Mouse (Mus musculus) megakaryocyte, adult 5-6 weeks (primary cell): Measurements from ENCODE around the gene Rfc3. TPM values are rescaled to one million over a fixed set of nuclear protein-coding genes. Genes with fewer than 3 reads are reported as not detected.
A peak's percentile ranks its signal among the peaks of the same experiment; 100 is the strongest.
"Not testable (repeated sequence)": the region's sequence is repeated elsewhere in the genome, so short reads cannot be mapped to it uniquely, and the experiment has no call there.

ENCODE experiments used
- ATAC-seq: 2 replicates; pipeline ENCODE4 v1.8.0; 2016; ENCODE audit warnings: mild to moderate bottlenecking, inconsistent platforms; ENCODE audit not compliant: poor library complexity, severe bottlenecking
- total RNA-seq, 2 experiments: library from RNA; stranded (forward) in 1 of 2; stranded (reverse) in 1 of 2; fragments of 153-499, 151-499 nt in 1 of 2; fragments of 221-1000, 200-1000 nt in 1 of 2; gene quantifications; 2 replicates each; pipeline versions ENCODE4 v1.2.3 to v1.2.4; 2015 to 2017

Rfc3 gene
- total RNA-seq (2015) (51.6 and 65.9 TPM in 2 replicates), total RNA-seq (2017) (33.9 and 40.2 TPM in 2 replicates)

- peak; percentile 97 for ATAC-seq
These were observed at the start of gene Rfc3 for GRCm38 (mm10) chr5:151650700-151651410. Gene Rfc3 (minus strand): TSS chr5:151651242.

- not testable (repeated sequence) for ATAC-seq
These were observed 42.6 kb upstream of the Rfc3 start for GRCm38 (mm10) chr5:151693636-151694035.

- peak; percentile 99 for ATAC-seq
These were observed 35.8 kb upstream of the Rfc3 start for GRCm38 (mm10) chr5:151686606-151687525.

- ATAC-seq, result no peak
These were observed 11.2 kb upstream of the Rfc3 start for GRCm38 (mm10) chr5:151662207-151662606.

- ATAC-seq, result 0 out of 2 replicates have a peak, but pooled peaks have one; percentile 0
These were observed 356 bp upstream of the Rfc3 start for GRCm38 (mm10) chr5:151651411-151651784.

- peak; percentile 83 for ATAC-seq
These were observed 6.2 kb downstream of the Rfc3 start for GRCm38 (mm10) chr5:151644845-151645244.

GRCm38 (mm10) chr5:151642867-151643266 lies 8.2 kb downstream of the Rfc3 start:
- peak; percentile 62 for ATAC-seq

GRCm38 (mm10) chr5:151642102-151642501 lies 8.9 kb downstream of the Rfc3 start:
- ATAC-seq, result no peak

GRCm38 (mm10) chr5:151605921-151606320 lies 45.1 kb downstream of the Rfc3 start, which contains the start of gene Vmn2r18:
Gene Vmn2r18 (minus strand): TSS chr5:151606021.
- no peak for ATAC-seq

- ATAC-seq, result no peak
These were observed 49.3 kb downstream of the Rfc3 start for GRCm38 (mm10) chr5:151601696-151602095.

Other genes starting within 250 kb of the Rfc3 start
- not detected in 2 replicates for gene Gm42906, start 223.1 kb downstream of the Rfc3 start, total RNA-seq (2015)
- gene Gm42906, start 223.1 kb downstream of the Rfc3 start, total RNA-seq (2017), result not detected in 2 replicates
- gene Vmn2r18, start 45.2 kb downstream of the Rfc3 start, total RNA-seq (2015), result not detected in 2 replicates
- gene Vmn2r18, start 45.2 kb downstream of the Rfc3 start, total RNA-seq (2017), result not detected in 2 replicates